Mouse (Mus musculus) frontal cortex, adult (tissue): ENCODE results near the gene Cacna1s.

Source experiments
- ATAC-seq: cut with Nextera tagmentation; 2 replicates; pipeline ENCODE4 v1.9.2; 2017; ENCODE audit warnings: mild to moderate bottlenecking, moderate library complexity, mixed read lengths; ENCODE audit not compliant: low TSS enrichment

Gene Cacna1s

GRCm38 (mm10) chr1:136052547-136052946, at the start of gene Cacna1s:
Gene Cacna1s (plus strand): TSS chr1:136052750.
- ATAC-seq: no peak

DNA sequence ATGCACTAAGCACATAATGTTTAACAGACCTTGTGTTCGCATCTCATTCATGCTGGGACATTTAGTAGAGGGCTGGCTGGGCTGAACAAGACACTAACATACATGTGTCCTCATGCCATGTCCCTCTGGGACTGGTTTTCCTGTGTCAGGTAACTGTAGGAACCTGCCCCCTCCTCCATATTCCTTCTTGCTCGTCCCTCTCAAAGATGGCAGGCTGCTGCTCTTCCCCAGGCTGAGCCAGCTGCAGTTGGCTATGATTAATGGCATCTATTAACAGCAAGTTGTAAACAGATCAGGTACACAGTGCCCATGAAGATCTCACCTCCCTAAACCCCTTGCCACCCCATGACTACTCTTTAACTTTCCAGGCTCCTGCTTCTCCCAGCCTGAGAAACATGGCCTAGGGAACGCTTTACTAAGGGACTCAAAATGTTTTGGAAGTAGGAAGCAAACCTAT, 46.2 kb upstream of the Cacna1s start, which contains the start of gene Igfn1:
TSS of gene Igfn1 (minus strand) at position 51 of the 457 bp plus-strand sequence.
- ATAC-seq: no peak

DNA sequence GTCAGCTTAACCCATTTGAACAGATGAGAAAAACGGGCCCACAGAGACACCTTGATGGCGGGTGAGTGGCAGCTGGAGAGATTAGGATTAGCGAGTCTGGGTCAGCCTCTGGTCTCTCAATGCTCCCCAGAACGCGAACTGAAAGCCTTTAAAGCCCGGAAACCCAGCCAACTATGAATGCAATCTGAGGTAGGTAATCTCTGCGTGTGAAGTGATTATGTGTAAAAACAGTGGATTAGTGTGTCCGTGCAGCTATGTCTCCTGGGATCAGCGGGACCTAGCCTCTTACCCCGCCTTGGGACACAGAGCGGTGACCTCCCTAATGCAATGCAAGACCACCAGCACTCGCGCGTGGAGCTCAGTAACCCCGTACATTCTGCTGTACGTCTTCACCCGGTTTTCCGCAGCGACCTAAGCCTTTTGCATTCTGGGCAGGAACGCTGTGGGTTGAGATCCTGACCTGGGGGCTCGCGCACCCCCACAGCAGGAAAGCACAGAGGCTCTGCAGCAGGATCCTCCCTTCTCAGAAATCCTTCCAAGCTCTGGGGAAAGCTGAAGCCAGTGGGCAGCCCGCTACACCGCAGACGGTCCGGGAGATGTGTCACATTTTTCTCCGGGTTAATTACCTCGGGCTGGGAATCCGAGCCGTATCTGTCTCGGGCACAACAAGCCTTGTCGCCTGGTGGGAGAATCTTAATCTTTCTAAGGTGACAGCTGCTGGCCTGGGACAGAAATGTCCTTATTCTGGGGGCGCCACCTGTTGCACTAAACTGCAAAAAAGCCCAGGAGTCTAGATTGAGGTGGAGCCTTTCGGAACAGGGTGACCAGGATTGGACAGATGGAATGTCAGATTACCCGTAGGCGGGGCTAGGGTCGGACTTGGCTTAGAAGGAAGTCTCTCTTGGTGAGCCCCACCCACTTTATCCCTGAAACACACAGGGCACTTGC, 45.1 kb upstream of the Cacna1s start, which contains the start of gene Tmem9:
TSS of gene Tmem9 (plus strand) at position 940 of the 948 bp plus-strand sequence.
- peak; percentile 86 for ATAC-seq

GRCm38 (mm10) chr1:136008159-136008533, 44.4 kb upstream of the Cacna1s start:
- no peak for ATAC-seq

DNA sequence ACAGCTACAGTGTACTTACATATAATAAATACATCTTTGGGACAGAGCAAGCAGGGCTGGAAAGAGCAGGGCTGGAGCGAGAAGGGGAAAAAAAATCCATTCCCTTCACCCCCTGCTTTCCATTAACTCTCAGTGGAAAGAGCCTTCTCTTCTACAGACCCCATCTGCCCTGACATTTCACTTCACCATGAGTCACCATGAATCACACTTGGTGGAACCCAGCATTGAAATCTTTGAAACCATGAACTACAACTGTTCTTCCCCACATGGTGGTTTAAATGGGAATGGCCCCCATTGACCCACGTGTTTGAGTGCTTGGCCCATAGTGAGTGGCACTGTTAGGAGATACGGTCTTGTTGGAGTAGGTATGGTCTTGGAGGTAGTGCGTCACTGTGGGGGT, 42.3 kb upstream of the Cacna1s start:
- no peak for ATAC-seq

GRCm38 (mm10) chr1:136013513-136013912, 39.0 kb upstream of the Cacna1s start:
- no peak for ATAC-seq

DNA sequence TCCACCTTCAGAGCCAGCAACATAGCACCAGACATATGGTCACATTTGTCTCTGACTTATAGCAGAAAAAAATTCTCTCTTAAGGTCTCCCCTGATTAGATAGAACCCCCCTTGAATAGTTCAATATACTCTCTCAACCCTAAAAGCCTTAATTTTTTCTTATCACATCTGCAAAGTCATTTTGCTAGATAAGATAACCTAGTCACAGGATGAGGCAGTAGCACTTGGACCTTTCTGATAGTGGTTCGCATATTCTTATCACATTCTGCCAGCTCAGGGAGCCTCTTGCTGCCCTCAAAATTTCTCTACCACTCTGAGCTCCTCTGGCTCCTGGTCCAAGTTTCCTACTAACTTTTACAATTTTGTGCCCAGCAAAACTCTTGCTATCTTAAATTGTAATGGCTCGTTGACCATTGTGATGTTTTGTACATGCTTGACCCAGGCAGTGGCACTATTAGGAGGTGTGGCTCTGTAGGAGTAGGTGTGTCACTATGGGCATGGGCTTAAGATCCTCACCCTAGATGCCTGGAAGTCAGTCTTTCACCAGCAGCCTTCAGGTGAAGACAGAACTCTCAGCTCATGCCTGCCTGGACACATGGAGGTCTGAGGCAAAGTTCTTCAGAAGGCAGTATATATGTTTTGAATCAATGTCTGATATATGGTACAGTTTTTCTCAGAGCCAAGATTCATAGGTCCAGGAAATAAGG, 37.6 kb upstream of the Cacna1s start:
- no peak for ATAC-seq

DNA sequence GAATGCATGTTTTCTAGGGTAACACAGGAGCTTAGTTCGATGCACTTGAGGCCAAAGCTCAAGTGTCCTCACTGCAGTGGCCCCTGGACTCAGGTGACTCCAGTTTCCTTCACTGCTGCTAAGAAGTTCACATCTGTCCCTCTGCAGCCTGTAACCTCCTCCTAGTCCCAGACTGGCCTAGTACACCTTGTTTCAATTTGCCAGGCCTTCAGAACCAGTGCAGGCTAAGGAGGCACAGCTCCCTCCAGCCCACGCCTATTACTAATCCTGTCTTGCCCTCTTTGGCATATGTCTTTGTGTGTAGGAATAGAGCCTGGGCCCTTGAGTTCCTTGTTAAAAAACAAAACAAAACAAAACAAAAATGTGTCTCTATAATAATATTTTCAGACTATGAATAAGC, 35.2 kb upstream of the Cacna1s start:
- 0 out of 2 replicates have a peak, but pooled peaks have one; percentile 6 for ATAC-seq

DNA sequence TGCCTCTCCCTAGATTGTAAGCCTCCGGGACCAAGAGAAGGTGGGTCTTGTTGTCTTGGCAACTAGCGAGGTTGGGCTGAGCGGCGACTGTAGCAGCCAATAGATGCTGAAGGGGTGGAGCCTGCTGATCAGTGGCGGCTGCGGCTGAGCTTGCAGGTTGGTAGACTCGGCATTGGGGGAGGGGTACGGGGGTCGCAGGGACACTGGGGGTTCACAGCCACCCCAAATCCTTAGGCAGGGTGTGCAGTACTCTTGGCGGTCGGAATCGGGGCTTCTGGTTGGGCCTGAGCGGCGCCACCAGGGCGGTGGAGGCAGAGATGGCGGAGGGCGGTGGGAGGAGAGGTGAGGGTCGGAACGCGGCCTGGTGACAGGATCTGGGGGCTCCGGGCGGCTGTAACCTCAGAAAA, 34.6 kb upstream of the Cacna1s start:
- ATAC-seq: peak; percentile 100

DNA sequence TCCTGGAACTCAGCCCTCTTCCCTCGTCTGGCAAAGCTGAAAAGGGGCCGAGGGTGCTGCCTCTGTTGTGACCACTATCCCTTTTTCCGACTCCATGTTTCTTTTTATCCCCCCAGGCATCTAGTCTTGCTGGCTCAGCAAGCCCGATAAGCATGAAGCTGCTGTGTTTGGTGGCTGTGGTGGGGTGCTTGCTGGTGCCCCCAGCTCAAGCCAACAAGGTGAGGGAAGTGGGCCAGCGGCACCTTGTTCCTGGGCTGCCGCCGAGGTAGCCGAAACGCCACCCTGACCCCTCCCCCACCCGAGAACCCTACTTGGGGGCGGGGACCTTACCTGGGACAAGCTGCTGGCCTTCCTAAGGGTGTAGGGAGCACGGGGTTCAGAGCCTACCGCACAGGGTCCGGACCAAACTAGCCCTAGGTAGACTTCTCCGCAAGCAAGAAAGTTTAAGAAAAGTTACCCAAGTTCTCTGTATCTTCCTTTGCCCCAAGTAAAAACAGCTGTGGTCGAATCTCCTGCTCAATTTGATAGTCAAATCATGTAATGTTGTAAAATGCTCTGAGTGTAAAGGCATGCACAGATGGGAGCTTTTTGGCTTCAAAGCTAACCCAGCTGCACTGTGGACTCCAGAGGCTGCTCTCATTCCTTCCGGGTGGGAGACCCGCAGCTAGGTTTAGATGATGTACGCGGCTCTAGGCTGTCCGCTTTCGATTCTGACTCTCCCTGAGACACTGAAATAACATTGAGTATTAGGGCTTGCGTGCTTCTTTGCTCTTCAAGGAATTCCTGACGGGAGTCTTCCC, 34.0 kb upstream of the Cacna1s start:
- ATAC-seq: 0 out of 2 replicates have a peak, but pooled peaks have one; percentile 11

DNA sequence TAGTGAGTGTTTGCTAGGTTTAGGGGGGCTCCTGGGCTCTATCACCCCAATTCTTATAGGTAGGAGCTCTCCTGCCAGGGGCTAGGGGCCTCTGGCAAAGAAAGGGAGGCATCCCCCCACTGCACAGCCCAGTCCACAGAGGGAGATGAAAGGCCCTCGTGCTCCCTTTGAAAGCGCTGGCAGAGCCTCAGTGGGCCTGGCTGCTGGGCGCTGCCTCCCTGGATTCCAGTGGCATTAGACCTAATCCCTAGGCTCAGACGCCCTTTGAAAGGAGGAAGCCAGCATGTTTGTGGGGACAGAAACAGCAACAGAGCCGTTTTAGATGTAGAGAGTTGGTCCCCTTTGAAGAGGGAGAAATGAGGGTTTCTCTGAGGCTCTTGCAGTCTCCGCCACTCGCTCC, 22.3 kb upstream of the Cacna1s start:
- no peak for ATAC-seq

DNA sequence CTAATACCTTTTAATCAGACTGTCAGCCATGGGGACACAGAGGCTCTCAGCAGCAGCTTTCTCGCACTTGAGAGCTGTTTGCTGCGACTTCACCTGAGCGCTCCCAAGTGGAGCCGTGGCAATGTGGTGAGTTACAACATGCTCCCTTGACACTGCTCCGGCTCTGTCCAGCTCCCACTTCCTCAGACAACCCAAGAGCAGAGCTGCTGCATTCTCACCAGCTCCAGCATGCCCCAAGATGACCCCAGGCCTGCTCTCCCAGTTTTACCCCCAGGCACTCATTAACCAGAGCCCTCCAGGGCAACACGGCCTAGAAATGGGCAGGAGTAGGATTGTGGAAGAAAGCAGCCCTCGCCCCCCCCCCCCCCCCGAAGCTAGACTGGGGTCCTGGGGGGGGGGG, 20.9 kb upstream of the Cacna1s start:
- ATAC-seq: no peak

GRCm38 (mm10) chr1:136032961-136033360, 19.6 kb upstream of the Cacna1s start:
- no peak for ATAC-seq

DNA sequence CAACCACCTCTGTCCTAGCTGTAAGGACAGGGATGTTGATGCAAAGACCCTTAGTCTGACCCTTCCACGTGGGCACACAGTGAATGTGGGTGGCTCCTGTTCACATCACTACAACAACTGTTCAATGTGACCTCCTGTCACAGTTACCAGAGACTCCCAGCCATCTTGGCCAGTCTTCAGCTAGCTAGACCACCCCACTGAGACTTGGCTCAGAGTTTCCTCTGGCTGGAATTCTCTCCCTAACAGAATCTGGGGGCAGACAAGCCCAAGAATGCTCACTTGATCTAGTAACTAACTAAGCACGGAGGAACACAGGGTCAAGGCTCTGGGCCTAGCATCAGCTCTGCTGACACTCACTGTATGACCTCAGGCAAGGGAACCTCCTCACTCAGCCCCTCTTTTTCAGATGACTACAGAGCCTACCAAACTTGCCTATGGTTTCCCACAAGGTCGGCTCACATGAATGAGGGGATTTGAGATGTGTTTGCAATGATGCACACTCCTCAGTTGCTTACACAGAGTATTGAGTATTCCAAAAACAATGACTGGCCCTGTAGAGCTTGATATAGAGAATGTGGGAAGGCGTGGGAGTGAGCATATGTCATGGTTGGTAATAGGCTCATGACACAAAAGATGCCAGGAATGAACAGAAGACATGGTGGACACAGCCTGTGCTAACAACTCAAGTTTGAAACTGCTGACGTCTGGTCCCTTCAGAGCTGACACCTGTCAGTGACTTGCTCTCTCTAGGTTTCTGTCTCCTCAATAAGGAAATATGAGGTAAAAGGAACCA, 13.6 kb upstream of the Cacna1s start:
- ATAC-seq: peak; percentile 45

- peak; percentile 27 for ATAC-seq
These were observed 12.1 kb upstream of the Cacna1s start for GRCm38 (mm10) chr1:136040452-136040851.

- peak; percentile 33 for ATAC-seq
These were observed 11.7 kb upstream of the Cacna1s start for GRCm38 (mm10) chr1:136040874-136041273.

- 0 out of 2 replicates have a peak, but pooled peaks have one; percentile 25 for ATAC-seq
These were observed 6.8 kb upstream of the Cacna1s start for GRCm38 (mm10) chr1:136045774-136046173.

GRCm38 (mm10) chr1:136047432-136047831, 5.1 kb upstream of the Cacna1s start:
- ATAC-seq: no peak

DNA sequence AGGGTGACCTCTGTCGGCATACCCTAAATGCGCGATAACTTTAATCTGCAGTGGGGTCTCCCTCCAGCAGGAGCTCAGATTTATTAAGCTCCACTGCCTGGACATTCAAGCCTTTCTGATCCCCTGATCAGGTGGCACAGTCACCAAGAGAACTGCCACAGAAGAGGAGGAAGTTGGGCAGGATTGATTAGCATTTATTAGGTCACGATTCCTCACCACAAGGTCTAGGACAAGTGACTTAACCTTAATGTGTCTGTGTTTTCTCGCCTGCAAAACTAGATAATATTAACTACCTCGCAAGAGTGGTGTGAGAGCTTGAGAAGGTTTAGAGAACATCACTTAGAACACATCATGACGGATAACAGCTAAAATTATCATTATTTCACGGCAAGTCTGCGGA, 4.7 kb upstream of the Cacna1s start:
- no peak for ATAC-seq

DNA sequence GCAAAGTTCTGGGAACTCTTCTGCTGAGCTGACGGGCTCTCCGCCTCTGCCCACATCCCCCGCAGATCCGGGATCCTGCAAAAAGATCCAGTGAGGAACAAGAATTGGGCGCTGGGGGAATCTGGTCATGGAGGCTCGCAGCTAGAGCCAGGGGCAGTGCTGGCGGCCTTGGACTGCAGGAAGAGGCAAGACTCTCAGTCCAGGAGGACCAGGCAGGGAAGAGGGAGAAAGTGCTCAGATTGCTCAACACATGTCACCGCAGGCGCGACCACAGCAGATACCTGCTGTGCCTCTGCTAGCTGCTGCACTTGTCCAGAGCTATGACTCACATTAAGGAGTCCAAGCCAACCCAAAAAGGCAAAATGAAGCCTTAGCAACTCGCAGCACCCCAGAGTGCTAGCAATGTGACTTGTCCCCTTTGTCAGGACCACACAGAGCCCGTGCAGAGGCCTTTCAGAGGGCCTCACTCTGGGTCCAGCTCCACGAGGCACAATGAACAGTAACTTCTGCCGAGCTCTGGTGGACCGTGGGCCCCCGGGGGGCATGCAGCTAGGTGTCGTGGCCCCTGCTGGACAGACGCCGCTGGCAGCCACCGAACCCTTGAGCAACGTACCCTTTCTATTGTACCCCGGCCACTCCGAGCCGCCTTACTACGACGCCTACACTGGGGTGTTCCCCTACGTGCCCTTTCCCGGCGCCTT, 2.1 kb upstream of the Cacna1s start, which contains the start of gene Ascl5:
TSS of gene Ascl5 (plus strand) at position 493 of the 701 bp plus-strand sequence.
- peak; percentile 31; the same call in 1 of the 2 replicates for ATAC-seq
